19 mouse cellular contexts compared by ENCODE assay signal in genomic region chr12:106702958-106703357, GRCm38 (mm10).
"Had no signal": no experiment of that assay in that cellular context is flagged by ENCODE, and none has a peak within 500 bp of the region (broad histone marks: within the 10 kb centered on the region; RNA-seq: fewer than 3 reads in every experiment).

No protein-coding gene starts in this region.

- H3K27me3 ChIP-seq: midbrain, embryonic 12.5 days; neural tube, embryonic 13.5 days; neural tube, embryonic 15.5 days; stomach, embryonic 15.5 days had no signal

- H3K4me3 ChIP-seq: midbrain, embryonic 12.5 days; myocyte; neural tube, embryonic 13.5 days; neural tube, embryonic 15.5 days; stomach, embryonic 15.5 days had no signal

- H3K4me1 ChIP-seq: midbrain, embryonic 12.5 days; neural tube, embryonic 15.5 days; stomach, embryonic 15.5 days had no signal

- DNase-seq: lung, adult 18-20 months; lung, embryonic 14.5 days; lung, postnatal 10 days; lung, postnatal 4 days; midbrain, embryonic 14.5 days; retina, postnatal 1 day; right cerebral cortex, adult 18-20 months; right cerebral cortex, postnatal 25 days; right cerebral cortex, postnatal 4 days; spleen, adult 18-20 months; thymus, adult 2 months; thymus, postnatal 25 days; thymus, postnatal 4 days had no signal

- H3K9me3 ChIP-seq: midbrain, embryonic 12.5 days; neural tube, embryonic 13.5 days; neural tube, embryonic 15.5 days; stomach, embryonic 15.5 days had no signal

- H3K27ac ChIP-seq: midbrain, embryonic 12.5 days; neural tube, embryonic 13.5 days; neural tube, embryonic 15.5 days; stomach, embryonic 15.5 days; stomach, postnatal 0 days had no signal

- H3K36me3 ChIP-seq: midbrain, embryonic 12.5 days; neural tube, embryonic 13.5 days; neural tube, embryonic 15.5 days; stomach, embryonic 15.5 days had no signal
